Mouse (Mus musculus): ENCODE results near the gene Pxt1. TPM values are rescaled to one million over a fixed set of nuclear protein-coding genes. Genes with fewer than 3 reads are reported as not detected.

The Pxt1 gene
- polyA plus RNA-seq, 1 experiment from 2014 or later, result not detected

GRCm38 (mm10) chr17:28915060-28915628 is 28.5 kb downstream of the Pxt1 start, which contains the start of gene 4930539E08Rik:
Gene 4930539E08Rik, minus strand, starts transcription at chr17:28915324.
- H3K4me1 ChIP-seq (ENCODE audit: control insufficient read depth, insufficient read depth, low read length), result no peaks in the 10 kb centered on the region; the same call in 1 of the 2 replicates
- no peak within 1 kb of the TSS for H3K9ac ChIP-seq (ENCODE audit: low read depth, low read length)
- no peaks in the 10 kb centered on the region for H3K36me3 ChIP-seq (ENCODE audit: control insufficient read depth, insufficient read depth, low read length)
- H3K27me3 ChIP-seq (ENCODE audit: control insufficient read depth, insufficient read depth, low read length), result no peaks in the 10 kb centered on the region
- H3K9me3 ChIP-seq (replicated peaks; ENCODE audit: control insufficient read depth, low read length), result no peaks in the 10 kb centered on the region
- no peak within 1 kb of the TSS for H3K4me3 ChIP-seq (ENCODE audit: low read depth, low read length)
- no peak for ATAC-seq (replicated peaks; ENCODE audit: insufficient number of reproducible peaks, low FRiP score, low TSS enrichment)
- no peak within 1 kb of the TSS for H3K4me2 ChIP-seq
- 62% methylated on average over 12 of the region's 12 CpGs for WGBS (ENCODE audit: insufficient replicate concordance)
- no peak within 1 kb of the TSS for H3K27ac ChIP-seq (ENCODE audit: low read depth, low read length)

GRCm38 (mm10) chr17:28913940-28914339 is 29.7 kb downstream of the Pxt1 start:
- 78% methylated on average over 6 of the region's 6 CpGs for WGBS (ENCODE audit: insufficient replicate concordance)
- H3K4me3 ChIP-seq (ENCODE audit: low read depth, low read length), result no peak overlapping the region
- no peak overlapping the region for H3K4me2 ChIP-seq
- no peak overlapping the region for H3K27ac ChIP-seq (ENCODE audit: low read depth, low read length)
- H3K36me3 ChIP-seq (ENCODE audit: control insufficient read depth, insufficient read depth, low read length), result no peaks in the 10 kb centered on the region
- H3K27me3 ChIP-seq (ENCODE audit: control insufficient read depth, insufficient read depth, low read length), result peaks cover 8% of the 10 kb centered on the region; the same call in 1 of the 2 replicates
- no peaks in the 10 kb centered on the region; the same call in 1 of the 2 replicates for H3K4me1 ChIP-seq (ENCODE audit: control insufficient read depth, insufficient read depth, low read length)
- no peak for ATAC-seq (replicated peaks; ENCODE audit: insufficient number of reproducible peaks, low FRiP score, low TSS enrichment)
- H3K9me3 ChIP-seq (replicated peaks; ENCODE audit: control insufficient read depth, low read length), result no peaks in the 10 kb centered on the region
- H3K9ac ChIP-seq (ENCODE audit: low read depth, low read length), result no peak overlapping the region

- Histone ChIP-seq H3K27me3 (ENCODE audit: control insufficient read depth, insufficient read depth, low read length) (peaks cover 12% of the 10 kb centered on the region), H3K4me3 (ENCODE audit: low read depth, low read length) (no peak overlapping the region), H3K36me3 (ENCODE audit: control insufficient read depth, insufficient read depth, low read length) (no peaks in the 10 kb centered on the region), H3K4me2 (no peak overlapping the region), H3K27ac (ENCODE audit: low read depth, low read length) (no peak overlapping the region), H3K9me3 (replicated peaks; ENCODE audit: control insufficient read depth, low read length) (no peaks in the 10 kb centered on the region), H3K4me1 (ENCODE audit: control insufficient read depth, insufficient read depth, low read length) (no peaks in the 10 kb centered on the region; the same call in 1 of the 2 replicates), H3K9ac (ENCODE audit: low read depth, low read length) (no peak overlapping the region)
- 73% methylated on average over 5 of the region's 5 CpGs for WGBS (ENCODE audit: insufficient replicate concordance)
- ATAC-seq (replicated peaks; ENCODE audit: insufficient number of reproducible peaks, low FRiP score, low TSS enrichment), result no peak
Observed at GRCm38 (mm10) chr17:28913200-28913599, 30.4 kb downstream of the Pxt1 start.

- no peak for ATAC-seq (replicated peaks; ENCODE audit: insufficient number of reproducible peaks, low FRiP score, low TSS enrichment)
- no peak overlapping the region for H3K27ac ChIP-seq (ENCODE audit: low read depth, low read length)
- H3K9me3 ChIP-seq (replicated peaks; ENCODE audit: control insufficient read depth, low read length), result no peaks in the 10 kb centered on the region
- peak overlapping the region; percentile 60 for H3K4me2 ChIP-seq
- H3K4me1 ChIP-seq (ENCODE audit: control insufficient read depth, insufficient read depth, low read length), result no peaks in the 10 kb centered on the region; the same call in none of the 2 replicates
- H3K4me3 ChIP-seq (ENCODE audit: low read depth, low read length), result peak overlapping the region; percentile 12; the same call in 1 of the 2 replicates
- no peaks in the 10 kb centered on the region for H3K36me3 ChIP-seq (ENCODE audit: control insufficient read depth, insufficient read depth, low read length)
- H3K9ac ChIP-seq (ENCODE audit: low read depth, low read length), result no peak overlapping the region
- H3K27me3 ChIP-seq (ENCODE audit: control insufficient read depth, insufficient read depth, low read length), result peaks cover 16% of the 10 kb centered on the region
- 17% methylated on average over 7 of the region's 7 CpGs for WGBS (ENCODE audit: insufficient replicate concordance)
Observed at GRCm38 (mm10) chr17:28910139-28910538, 33.5 kb downstream of the Pxt1 start.

GRCm38 (mm10) chr17:28909252-28909941 is 34.2 kb downstream of the Pxt1 start:
- 7% methylated on average over 29 of the region's 29 CpGs for WGBS (ENCODE audit: insufficient replicate concordance)
- Histone ChIP-seq H3K4me3 (ENCODE audit: low read depth, low read length) (peak overlapping the region; percentile 12), H3K9ac (ENCODE audit: low read depth, low read length) (peak overlapping the region; percentile 36; the same call in 1 of the 2 replicates), H3K9me3 (replicated peaks; ENCODE audit: control insufficient read depth, low read length) (no peaks in the 10 kb centered on the region), H3K27ac (ENCODE audit: low read depth, low read length) (no peak overlapping the region), H3K36me3 (ENCODE audit: control insufficient read depth, insufficient read depth, low read length) (no peaks in the 10 kb centered on the region), H3K27me3 (ENCODE audit: control insufficient read depth, insufficient read depth, low read length) (peaks cover 18% of the 10 kb centered on the region), H3K4me2 (peak overlapping the region; percentile 60), H3K4me1 (ENCODE audit: control insufficient read depth, insufficient read depth, low read length) (peaks cover 6% of the 10 kb centered on the region)
- no peak for ATAC-seq (replicated peaks; ENCODE audit: insufficient number of reproducible peaks, low FRiP score, low TSS enrichment)

GRCm38 (mm10) chr17:28907959-28908358 is 35.7 kb downstream of the Pxt1 start:
- H3K9me3 ChIP-seq (replicated peaks; ENCODE audit: control insufficient read depth, low read length), result no peaks in the 10 kb centered on the region
- H3K4me1 ChIP-seq (ENCODE audit: control insufficient read depth, insufficient read depth, low read length), result peaks cover 6% of the 10 kb centered on the region
- H3K27ac ChIP-seq (ENCODE audit: low read depth, low read length), result no peak overlapping the region
- H3K27me3 ChIP-seq (ENCODE audit: control insufficient read depth, insufficient read depth, low read length), result peaks cover 18% of the 10 kb centered on the region
- H3K4me3 ChIP-seq (ENCODE audit: low read depth, low read length), result no peak overlapping the region
- no peak overlapping the region for H3K4me2 ChIP-seq
- WGBS (ENCODE audit: insufficient replicate concordance), result 85% methylated on average over 7 of the region's 7 CpGs
- H3K9ac ChIP-seq (ENCODE audit: low read depth, low read length), result no peak overlapping the region
- ATAC-seq (replicated peaks; ENCODE audit: insufficient number of reproducible peaks, low FRiP score, low TSS enrichment), result no peak
- no peaks in the 10 kb centered on the region for H3K36me3 ChIP-seq (ENCODE audit: control insufficient read depth, insufficient read depth, low read length)

GRCm38 (mm10) chr17:28905377-28905916 is 38.2 kb downstream of the Pxt1 start:
- Histone ChIP-seq H3K27ac (ENCODE audit: low read depth, low read length) (no peak overlapping the region), H3K9me3 (replicated peaks; ENCODE audit: control insufficient read depth, low read length) (no peaks in the 10 kb centered on the region), H3K27me3 (ENCODE audit: control insufficient read depth, insufficient read depth, low read length) (peaks cover 18% of the 10 kb centered on the region), H3K4me1 (ENCODE audit: control insufficient read depth, insufficient read depth, low read length) (peaks cover 6% of the 10 kb centered on the region), H3K4me2 (no peak overlapping the region), H3K9ac (ENCODE audit: low read depth, low read length) (no peak overlapping the region), H3K4me3 (ENCODE audit: low read depth, low read length) (no peak overlapping the region), H3K36me3 (ENCODE audit: control insufficient read depth, insufficient read depth, low read length) (no peaks in the 10 kb centered on the region)
- WGBS (ENCODE audit: insufficient replicate concordance), result 68% methylated on average over 13 of the region's 13 CpGs
- no peak for ATAC-seq (replicated peaks; ENCODE audit: insufficient number of reproducible peaks, low FRiP score, low TSS enrichment)

GRCm38 (mm10) chr17:28904546-28905376 is 38.9 kb downstream of the Pxt1 start:
- WGBS (ENCODE audit: insufficient replicate concordance), result 26% methylated on average over 23 of the region's 23 CpGs
- H3K27ac ChIP-seq (ENCODE audit: low read depth, low read length), result no peak overlapping the region
- H3K9ac ChIP-seq (ENCODE audit: low read depth, low read length), result no peak overlapping the region
- ATAC-seq (replicated peaks; ENCODE audit: insufficient number of reproducible peaks, low FRiP score, low TSS enrichment), result no peak; the same call in 1 of the 2 replicates
- H3K4me3 ChIP-seq (ENCODE audit: low read depth, low read length), result no peak overlapping the region
- no peaks in the 10 kb centered on the region for H3K9me3 ChIP-seq (replicated peaks; ENCODE audit: control insufficient read depth, low read length)
- H3K36me3 ChIP-seq (ENCODE audit: control insufficient read depth, insufficient read depth, low read length), result no peaks in the 10 kb centered on the region
- H3K4me2 ChIP-seq, result no peak overlapping the region
- peaks cover 14% of the 10 kb centered on the region for H3K27me3 ChIP-seq (ENCODE audit: control insufficient read depth, insufficient read depth, low read length)
- H3K4me1 ChIP-seq (ENCODE audit: control insufficient read depth, insufficient read depth, low read length), result peaks cover 6% of the 10 kb centered on the region

Data from heart, embryonic 11.5 days (tissue).